Mouse (Mus musculus) forelimb bud, embryonic 11.5 days (tissue): ENCODE results near the gene Hsf5.

Experiments
- DNase-seq: peaks from one replicate; pipeline ENCODE4 v3.0.0-alpha.2; 2012; ENCODE audit warnings: low read depth, low spot score

The Hsf5 gene

GRCm38 (mm10) chr11:87687246-87688225, 70.6 kb downstream of the Hsf5 start:
- DNase-seq = no peak

GRCm38 (mm10) chr11:87688478-87689203, 71.7 kb downstream of the Hsf5 start:
- no peak for DNase-seq

- DNase-seq = peak; percentile 24
Observed at GRCm38 (mm10) chr11:87689402-87689808, 72.4 kb downstream of the Hsf5 start.

- DNase-seq = no peak
Observed at GRCm38 (mm10) chr11:87690054-87690740, 73.2 kb downstream of the Hsf5 start.

GRCm38 (mm10) chr11:87697131-87697682, 80.2 kb downstream of the Hsf5 start:
- no peak for DNase-seq

GRCm38 (mm10) chr11:87698126-87698525, 81.2 kb downstream of the Hsf5 start:
- no peak for DNase-seq

- no peak for DNase-seq
Observed at GRCm38 (mm10) chr11:87701108-87701507, 84.1 kb downstream of the Hsf5 start.

- DNase-seq = no peak
Observed at GRCm38 (mm10) chr11:87701877-87702620, 85.1 kb downstream of the Hsf5 start.

GRCm38 (mm10) chr11:87703654-87704053, 86.7 kb downstream of the Hsf5 start:
- no peak for DNase-seq

GRCm38 (mm10) chr11:87704289-87704688, 87.3 kb downstream of the Hsf5 start:
- DNase-seq = no peak

GRCm38 (mm10) chr11:87707570-87707969, 90.6 kb downstream of the Hsf5 start:
- DNase-seq = no peak

- DNase-seq = no peak
Observed at GRCm38 (mm10) chr11:87708979-87709378, 92.0 kb downstream of the Hsf5 start.
